ENCODE assay signal across 33 mouse cellular contexts in the genomic region with DNA sequence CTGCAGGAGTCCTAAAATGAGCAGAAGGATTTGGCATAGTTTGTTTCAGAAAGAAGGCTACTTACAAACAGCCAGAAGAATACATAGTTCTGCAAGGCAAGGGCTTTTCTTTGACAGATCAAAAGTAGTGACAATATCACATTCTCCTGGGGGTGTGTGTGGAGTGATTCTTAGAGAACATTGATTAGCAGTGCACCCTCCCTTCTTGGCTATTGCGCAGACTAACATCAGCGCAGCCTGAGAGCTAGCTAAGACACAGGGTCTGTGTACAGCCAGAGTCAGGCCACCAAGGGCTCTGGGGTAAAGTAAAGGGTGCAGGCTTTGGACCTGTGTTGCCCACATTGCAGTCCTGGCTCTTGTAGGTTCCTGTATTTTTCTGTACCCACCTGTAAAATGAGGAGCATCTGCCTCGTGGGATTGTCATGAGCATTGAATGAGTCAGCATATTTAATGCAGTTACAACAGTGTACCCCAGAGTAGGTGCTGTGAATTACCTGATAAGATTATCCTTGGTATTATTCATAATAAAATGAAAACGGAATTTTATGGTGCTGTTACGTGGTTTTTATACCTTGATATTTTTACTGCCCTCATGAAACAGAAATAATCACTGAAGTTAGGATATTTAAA.
DNase-seq lines count a peak whose midpoint lies in the region; ATAC-seq and TF ChIP-seq lines count a peak whose summit lies in the region.
"Had no signal": no experiment of that assay in that cellular context is flagged by ENCODE, and none has a peak within 500 bp of the region (broad histone marks: within the 10 kb centered on the region; RNA-seq: fewer than 3 reads in every experiment).

No protein-coding gene starts in this region.

- ATAC-seq in liver, embryonic 12.5 days = peak; percentile 80
- no peak for ATAC-seq in liver, postnatal 0 days
- peak; percentile 82 for ATAC-seq in liver, embryonic 14.5 days (ENCODE audit: insufficient read depth)
- ATAC-seq: forebrain, embryonic 14.5 days; hindbrain, postnatal 0 days; intestine, embryonic 15.5 days; midbrain, embryonic 15.5 days had no signal

- H3K27me3 ChIP-seq in liver, embryonic 12.5 days (replicated peaks) = no peaks in the 10 kb centered on the region
- no peaks in the 10 kb centered on the region for H3K27me3 ChIP-seq in liver, postnatal 0 days (ENCODE audit: insufficient read depth, low read length)
- H3K27me3 ChIP-seq in liver, embryonic 14.5 days (ENCODE audit: control insufficient read depth, insufficient read depth, low read length) = no peaks in the 10 kb centered on the region
- H3K27me3 ChIP-seq: embryonic facial prominence, embryonic 15.5 days; hindbrain, embryonic 12.5 days; intestine, embryonic 15.5 days; limb, embryonic 13.5 days; midbrain, embryonic 15.5 days; neural tube, embryonic 15.5 days had no signal

- no peak for TF ChIP-seq CTCF in liver, postnatal 0 days (IDR thresholded peaks at IDR 0.05; ENCODE audit: low read depth)
- no peak for TF ChIP-seq CTCF in liver, embryonic 14.5 days (IDR thresholded peaks at IDR 0.05; ENCODE audit: low read depth)

- H3K4me1 ChIP-seq in liver, embryonic 12.5 days = peaks cover 24% of the 10 kb centered on the region
- no peaks in the 10 kb centered on the region for H3K4me1 ChIP-seq in liver, postnatal 0 days (ENCODE audit: insufficient read depth)
- H3K4me1 ChIP-seq in liver, embryonic 14.5 days (replicated peaks; ENCODE audit: control insufficient read depth in 2 of 2, insufficient read depth in 2 of 2, low read length in 1 of 2) = peaks cover 0 to 12% of the 10 kb centered on the region in 2 experiments
- H3K4me1 ChIP-seq: embryonic facial prominence, embryonic 10.5 days; embryonic facial prominence, embryonic 15.5 days; hindbrain, embryonic 12.5 days; intestine, embryonic 15.5 days; limb, embryonic 13.5 days; midbrain, embryonic 10.5 days; midbrain, embryonic 15.5 days; neural tube, embryonic 15.5 days had no signal

- no peak overlapping the region for H3K9ac ChIP-seq in liver, embryonic 12.5 days
- no peak overlapping the region for H3K9ac ChIP-seq in liver, postnatal 0 days (replicated peaks)
- no peak overlapping the region for H3K9ac ChIP-seq in liver, embryonic 14.5 days (replicated peaks)
- H3K9ac ChIP-seq: embryonic facial prominence, embryonic 15.5 days; hindbrain, embryonic 12.5 days; intestine, embryonic 15.5 days; limb, embryonic 13.5 days; midbrain, embryonic 15.5 days; neural tube, embryonic 15.5 days had no signal

- H3K4me2 ChIP-seq in liver, embryonic 12.5 days = no peak overlapping the region
- H3K4me2 ChIP-seq in liver, postnatal 0 days (ENCODE audit: low read depth, low read length) = no peak overlapping the region
- H3K4me2 ChIP-seq in liver, embryonic 14.5 days (ENCODE audit: low read depth) = no peak overlapping the region
- H3K4me2 ChIP-seq: embryonic facial prominence, embryonic 15.5 days; heart, embryonic 11.5 days; hindbrain, embryonic 12.5 days; intestine, embryonic 15.5 days; limb, embryonic 13.5 days; midbrain, embryonic 15.5 days; neural tube, embryonic 15.5 days had no signal

- no peak overlapping the region for H3K4me3 ChIP-seq in liver, embryonic 12.5 days
- no peak overlapping the region for H3K4me3 ChIP-seq in liver, postnatal 0 days (ENCODE audit: low read depth, low read length)
- H3K4me3 ChIP-seq in liver, embryonic 14.5 days (ENCODE audit: insufficient read depth in 1 of 2, low read depth in 2 of 2, low read length in 2 of 2) = no peak overlapping the region
- H3K4me3 ChIP-seq: embryonic facial prominence, embryonic 10.5 days; embryonic facial prominence, embryonic 15.5 days; hindbrain, embryonic 12.5 days; intestine, embryonic 15.5 days; limb, embryonic 13.5 days; midbrain, embryonic 10.5 days; midbrain, embryonic 15.5 days; neural tube, embryonic 15.5 days had no signal

- H3K27ac ChIP-seq in liver, embryonic 12.5 days = peak overlapping the region; percentile 58; the same call in 1 of the 2 replicates
- H3K27ac ChIP-seq in liver, postnatal 0 days (ENCODE audit: low read depth) = no peak overlapping the region
- no peak overlapping the region for H3K27ac ChIP-seq in liver, embryonic 14.5 days
- H3K27ac ChIP-seq: embryonic facial prominence, embryonic 10.5 days; embryonic facial prominence, embryonic 15.5 days; hindbrain, embryonic 12.5 days; hindbrain, postnatal 0 days; intestine, embryonic 15.5 days; kidney, postnatal 0 days; limb, embryonic 13.5 days; macrophage; midbrain, embryonic 10.5 days; midbrain, embryonic 15.5 days; neural tube, embryonic 15.5 days had no signal

- 60% methylated on average over 5 of the region's 5 CpGs for WGBS in liver, embryonic 12.5 days (ENCODE audit: insufficient replicate concordance)
- WGBS in liver, postnatal 0 days (ENCODE audit: insufficient replicate concordance) = 62% methylated on average over 5 of the region's 5 CpGs
- 49% methylated on average over 5 of the region's 5 CpGs for WGBS in liver, embryonic 14.5 days (ENCODE audit: insufficient replicate concordance)

- TF ChIP-seq EP300 in liver, postnatal 0 days (IDR thresholded peaks at IDR 0.05; ENCODE audit: low read depth) = no peak
- peak; percentile 40 for TF ChIP-seq EP300 in liver, embryonic 14.5 days (IDR thresholded peaks at IDR 0.05; ENCODE audit: low read depth)

- H3K9me3 ChIP-seq in liver, embryonic 12.5 days (replicated peaks) = no peaks in the 10 kb centered on the region
- H3K9me3 ChIP-seq in liver, postnatal 0 days (ENCODE audit: low read length) = no peaks in the 10 kb centered on the region
- no peaks in the 10 kb centered on the region for H3K9me3 ChIP-seq in liver, embryonic 14.5 days (ENCODE audit: control insufficient read depth, low read length)
- H3K9me3 ChIP-seq: embryonic facial prominence, embryonic 10.5 days; embryonic facial prominence, embryonic 15.5 days; hindbrain, embryonic 12.5 days; intestine, embryonic 15.5 days; limb, embryonic 13.5 days; midbrain, embryonic 10.5 days; midbrain, embryonic 15.5 days; neural tube, embryonic 15.5 days had no signal

- intact Hi-C loops in left cerebral cortex, postnatal 14 days (cut with DNase I) = no loop called here

- no peak for DNase-seq in liver, postnatal 0 days
- DNase-seq in c-Kit-positive CD71-positive TER-119-positive erythroid progenitor cells, embryonic 14.5 days (ENCODE audit: low spot score) = peak; percentile 31
- peak in 1 of 3 experiments; percentile 26 for DNase-seq in liver, embryonic 14.5 days (ENCODE audit: low read depth in 3 of 3, low spot score in 3 of 3)
- DNase-seq in left cerebral cortex, postnatal 14 days (ENCODE audit: low spot score in 2 of 2) = no peak
- no peak for DNase-seq in adrenal gland, adult 2 months
- DNase-seq in cerebellum, adult 11-12 months = no peak
- DNase-seq: adrenal gland, postnatal 36 days; cerebellum, adult 11 months; cerebellum, adult 9-11 months; gastrocnemius, postnatal 14 days; heart, postnatal 36 days; kidney, adult 8-10 months; kidney, postnatal 4 days; layer of hippocampus, postnatal 36 days; lung, adult 2 months; lung, postnatal 10 days; right cerebral cortex, adult 18-20 months; spleen, adult 18-20 months; thymus, postnatal 25 days had no signal

- peaks cover 51% of the 10 kb centered on the region for H3K36me3 ChIP-seq in liver, embryonic 12.5 days
- peaks cover 19% of the 10 kb centered on the region for H3K36me3 ChIP-seq in liver, postnatal 0 days (replicated peaks; ENCODE audit: insufficient read depth, low read length)
- peaks cover under 1% of the 10 kb centered on the region; the same call in 1 of the 2 replicates for H3K36me3 ChIP-seq in liver, embryonic 14.5 days (replicated peaks; ENCODE audit: control insufficient read depth, insufficient read depth, low read depth)
- H3K36me3 ChIP-seq: intestine, embryonic 15.5 days had no signal
